Mouse (Mus musculus) kidney, adult 18-20 months (tissue): ENCODE measurements around the gene Ccna2.
"Not testable (repeated sequence)": the region's sequence is repeated elsewhere in the genome, so short reads cannot be mapped to it uniquely, and the experiment has no call there.

Source experiments
- DNase-seq: peaks from one replicate; pipeline ENCODE4 v3.0.0; 2021

Gene Ccna2

GRCm38 (mm10) chr3:36571827-36572378 is at the start of gene Ccna2:
Gene Ccna2 (minus strand): TSS chr3:36572150.
- peak; percentile 96 for DNase-seq

GRCm38 (mm10) chr3:36618181-36618580 is 46.2 kb upstream of the Ccna2 start:
- DNase-seq, result peak; percentile 5

GRCm38 (mm10) chr3:36613908-36614255 is 41.9 kb upstream of the Ccna2 start:
- no peak for DNase-seq

- DNase-seq, result peak; percentile 92
Observed at GRCm38 (mm10) chr3:36613202-36613907, 41.4 kb upstream of the Ccna2 start, which contains the start of gene Bbs7. Gene Bbs7 (minus strand): TSS chr3:36613477.

GRCm38 (mm10) chr3:36612687-36613086 is 40.7 kb upstream of the Ccna2 start:
- DNase-seq, result no peak

- DNase-seq, result no peak
Observed at GRCm38 (mm10) chr3:36605894-36606783, 34.2 kb upstream of the Ccna2 start.

GRCm38 (mm10) chr3:36599773-36600172 is 27.8 kb upstream of the Ccna2 start:
- DNase-seq, result not testable (repeated sequence)

GRCm38 (mm10) chr3:36598811-36599210 is 26.9 kb upstream of the Ccna2 start:
- DNase-seq, result no peak

GRCm38 (mm10) chr3:36571361-36571826 is 556 bp downstream of the Ccna2 start:
- no peak for DNase-seq

- no peak for DNase-seq
Observed at GRCm38 (mm10) chr3:36569836-36570235, 2.1 kb downstream of the Ccna2 start.

GRCm38 (mm10) chr3:36563666-36564065 is 8.3 kb downstream of the Ccna2 start:
- DNase-seq, result no peak

- no peak for DNase-seq
Observed at GRCm38 (mm10) chr3:36559606-36560005, 12.3 kb downstream of the Ccna2 start.

- no peak for DNase-seq
Observed at GRCm38 (mm10) chr3:36557601-36558000, 14.3 kb downstream of the Ccna2 start.

GRCm38 (mm10) chr3:36552406-36553047 is 19.4 kb downstream of the Ccna2 start, which contains the start of gene Exosc9:
Gene Exosc9 (plus strand): TSS chr3:36552606.
- DNase-seq, result peak; percentile 96

- DNase-seq, result no peak
Observed at GRCm38 (mm10) chr3:36551851-36552384, 20.0 kb downstream of the Ccna2 start.

- no peak for DNase-seq
Observed at GRCm38 (mm10) chr3:36551343-36551742, 20.6 kb downstream of the Ccna2 start.

- DNase-seq, result no peak
Observed at GRCm38 (mm10) chr3:36544961-36545360, 27.0 kb downstream of the Ccna2 start.

- DNase-seq, result no peak
Observed at GRCm38 (mm10) chr3:36541399-36541798, 30.6 kb downstream of the Ccna2 start.

- no peak for DNase-seq
Observed at GRCm38 (mm10) chr3:36540756-36541155, 31.2 kb downstream of the Ccna2 start.

GRCm38 (mm10) chr3:36537701-36538470 is 34.1 kb downstream of the Ccna2 start:
- DNase-seq, result no peak

GRCm38 (mm10) chr3:36536041-36536440 is 35.9 kb downstream of the Ccna2 start:
- DNase-seq, result no peak

GRCm38 (mm10) chr3:36533201-36533672 is 38.7 kb downstream of the Ccna2 start:
- no peak for DNase-seq
